Mouse (Mus musculus) C3H10T1/2 (cell line): ENCODE measurements around the gene Opa1. TPM values are rescaled to one million over a fixed set of nuclear protein-coding genes. Genes with fewer than 3 reads are reported as not detected.

Experiments used
- polyA plus RNA-seq, 2 experiments: library from polyadenylated mRNA; unstranded; fragments of >200 nt; fragmentation: generic; extraction: Trizol; gene quantifications; one replicate each; pipeline ENCODE4 v1.2.1; 2012; ENCODE audit warnings: missing spikeins in 2 of 2

The Opa1 gene
- polyA plus RNA-seq, result 1 to 10 TPM; 1.2 to 6.3 TPM

DNA sequence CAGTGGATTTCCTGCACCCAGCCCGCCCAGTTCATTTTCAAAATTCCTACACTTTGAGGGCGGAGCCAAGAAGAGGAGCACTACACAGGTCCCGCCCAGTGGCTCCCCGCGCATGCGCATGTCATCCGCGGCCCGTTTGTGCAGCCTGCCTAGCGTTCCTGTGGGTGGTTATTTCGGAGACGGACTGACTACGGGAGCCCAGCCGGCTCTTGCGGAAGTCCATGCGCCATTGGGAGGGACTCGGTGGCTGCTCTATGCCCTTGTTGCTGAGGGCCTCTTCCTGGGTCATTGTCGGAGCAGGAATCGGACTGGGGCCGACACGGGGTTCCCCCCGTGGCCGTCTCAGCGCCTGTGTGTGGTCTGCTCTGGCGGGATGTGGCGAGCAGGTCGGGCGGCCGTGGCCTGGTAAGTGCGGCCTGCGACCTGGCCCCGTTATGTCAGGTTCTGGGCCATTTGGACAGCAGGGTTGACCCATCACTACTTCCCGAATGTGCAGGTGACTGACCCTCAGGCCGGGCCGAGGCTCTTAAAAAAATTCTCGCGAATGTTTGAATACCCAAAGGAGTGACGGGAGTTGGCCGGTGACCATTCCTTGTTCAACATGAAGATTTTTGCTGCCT lies at the start of gene Opa1:
Gene Opa1, plus strand, starts transcription at position 168 of the 620 bp plus-strand sequence.

DNA sequence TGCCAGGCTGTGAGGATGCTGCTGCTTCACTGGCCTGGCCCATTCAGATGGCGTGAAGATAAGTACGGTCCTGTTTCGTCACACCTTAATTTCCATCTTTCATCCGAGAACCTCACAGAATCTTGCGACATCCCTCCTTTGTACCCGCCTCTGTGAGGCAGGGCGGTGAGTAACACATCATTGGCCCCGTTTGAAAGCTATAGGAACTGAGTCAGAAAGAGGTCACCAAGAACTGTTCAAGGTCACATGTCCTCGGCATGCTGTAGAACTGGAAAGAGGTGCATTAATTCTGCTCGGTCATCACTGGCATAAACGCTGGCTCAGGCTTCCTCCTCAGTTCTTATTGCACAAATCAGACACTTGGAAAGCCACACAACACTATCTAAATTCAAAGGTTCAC lies 34.3 kb upstream of the Opa1 start, which contains the start of gene Atp13a4:
Gene Atp13a4, minus strand, starts transcription at position 36 of the 400 bp plus-strand sequence.

Other genes with a start within 250 kb of the Opa1 start
- gene Atp13a5, start 200.6 kb upstream of the Opa1 start, polyA plus RNA-seq, result not detected
- not detected for gene Atp13a4, start 34.5 kb upstream of the Opa1 start, polyA plus RNA-seq